Mouse (Mus musculus): ENCODE results near the gene Bco2. TPM values are rescaled to one million over a fixed set of nuclear protein-coding genes. Genes with fewer than 3 reads are reported as not detected.

Gene Bco2
- total RNA-seq, 2 experiments from 2014 or later, result not detected

Other genes with a start within 250 kb of the Bco2 start
- 298 and 373 TPM in 2 replicates for gene Rpl10-ps3, start 210.2 kb downstream of the Bco2 start, total RNA-seq (2015; ENCODE audit: low replicate concordance)
- gene Rpl10-ps3, start 210.2 kb downstream of the Bco2 start, total RNA-seq (2017; ENCODE audit: low replicate concordance), result 23.1 and 103 TPM in 2 replicates
- gene Plet1, start 60.7 kb downstream of the Bco2 start, total RNA-seq (2015; ENCODE audit: low replicate concordance), result not detected in 2 replicates
- not detected in 2 replicates for gene Plet1, start 60.7 kb downstream of the Bco2 start, total RNA-seq (2017; ENCODE audit: low replicate concordance)
- gene Pts, start 26.5 kb downstream of the Bco2 start, total RNA-seq (2015; ENCODE audit: low replicate concordance), result 37.3 and 40.0 TPM in 2 replicates
- 3.7 and 17.7 TPM in 2 replicates for gene Pts, start 26.5 kb downstream of the Bco2 start, total RNA-seq (2017; ENCODE audit: low replicate concordance)
- gene Il18, start 354 bp downstream of the Bco2 start, total RNA-seq (2015; ENCODE audit: low replicate concordance), result 10.8 and 13.8 TPM in 2 replicates
- 1.1 and 11.3 TPM in 2 replicates for gene Il18, start 354 bp downstream of the Bco2 start, total RNA-seq (2017; ENCODE audit: low replicate concordance)
- gene Tex12, start 6.1 kb upstream of the Bco2 start, total RNA-seq (2015; ENCODE audit: low replicate concordance), result not detected in 2 replicates
- not detected in 2 replicates for gene Tex12, start 6.1 kb upstream of the Bco2 start, total RNA-seq (2017; ENCODE audit: low replicate concordance)
- gene Sdhd, start 48.6 kb upstream of the Bco2 start, total RNA-seq (2015; ENCODE audit: low replicate concordance), result 79.6 and 82.2 TPM in 2 replicates
- 43.1 and 59.0 TPM in 2 replicates for gene Sdhd, start 48.6 kb upstream of the Bco2 start, total RNA-seq (2017; ENCODE audit: low replicate concordance)
- gene Timm8b, start 48.7 kb upstream of the Bco2 start, total RNA-seq (2015; ENCODE audit: low replicate concordance), result 29.6 and 98.1 TPM in 2 replicates
- gene Timm8b, start 48.7 kb upstream of the Bco2 start, total RNA-seq (2017; ENCODE audit: low replicate concordance), result 22.5 and 77.4 TPM in 2 replicates
- not detected in 2 replicates for gene Pih1d2, start 62.1 kb upstream of the Bco2 start, total RNA-seq (2015; ENCODE audit: low replicate concordance)
- gene Pih1d2, start 62.1 kb upstream of the Bco2 start, total RNA-seq (2017; ENCODE audit: low replicate concordance), result 0.64 TPM in 1 of 2 replicates, not detected in the other
- 11.3 and 16.9 TPM in 2 replicates for gene Nkapd1, start 62.3 kb upstream of the Bco2 start, total RNA-seq (2015; ENCODE audit: low replicate concordance)
- 7.2 and 11.9 TPM in 2 replicates for gene Nkapd1, start 62.3 kb upstream of the Bco2 start, total RNA-seq (2017; ENCODE audit: low replicate concordance)
- gene Dlat, start 104.6 kb upstream of the Bco2 start, total RNA-seq (2015; ENCODE audit: low replicate concordance), result 8.0 and 12.3 TPM in 2 replicates
- 6.9 and 15.3 TPM in 2 replicates for gene Dlat, start 104.6 kb upstream of the Bco2 start, total RNA-seq (2017; ENCODE audit: low replicate concordance)
- gene Dixdc1, start 184.3 kb upstream of the Bco2 start, total RNA-seq (2015; ENCODE audit: low replicate concordance), result not detected in 2 replicates
- gene Dixdc1, start 184.3 kb upstream of the Bco2 start, total RNA-seq (2017; ENCODE audit: low replicate concordance), result not detected in 2 replicates
- gene 2310030G06Rik, start 191.4 kb upstream of the Bco2 start, total RNA-seq (2015; ENCODE audit: low replicate concordance), result not detected in 2 replicates
- gene 2310030G06Rik, start 191.4 kb upstream of the Bco2 start, total RNA-seq (2017; ENCODE audit: low replicate concordance), result not detected in 2 replicates
- gene Cryab, start 196.1 kb upstream of the Bco2 start, total RNA-seq (2015; ENCODE audit: low replicate concordance), result not detected in 2 replicates
- not detected in 2 replicates for gene Cryab, start 196.1 kb upstream of the Bco2 start, total RNA-seq (2017; ENCODE audit: low replicate concordance)
- gene Hspb2, start 197.2 kb upstream of the Bco2 start, total RNA-seq (2015; ENCODE audit: low replicate concordance), result not detected in 2 replicates
- gene Hspb2, start 197.2 kb upstream of the Bco2 start, total RNA-seq (2017; ENCODE audit: low replicate concordance), result not detected in 2 replicates
- gene Fdxacb1, start 213.1 kb upstream of the Bco2 start, total RNA-seq (2015; ENCODE audit: low replicate concordance), result 7.9 and 8.0 TPM in 2 replicates
- gene Fdxacb1, start 213.1 kb upstream of the Bco2 start, total RNA-seq (2017; ENCODE audit: low replicate concordance), result 6.8 and 8.2 TPM in 2 replicates
- gene Alg9, start 219.8 kb upstream of the Bco2 start, total RNA-seq (2015; ENCODE audit: low replicate concordance), result 16.8 and 45.4 TPM in 2 replicates
- gene Alg9, start 219.8 kb upstream of the Bco2 start, total RNA-seq (2017; ENCODE audit: low replicate concordance), result 11.4 and 14.8 TPM in 2 replicates
- 28.1 and 38.2 TPM in 2 replicates for gene 1110032A03Rik, start 220.3 kb upstream of the Bco2 start, total RNA-seq (2015; ENCODE audit: low replicate concordance)
- gene 1110032A03Rik, start 220.3 kb upstream of the Bco2 start, total RNA-seq (2017; ENCODE audit: low replicate concordance), result 15.9 and 21.1 TPM in 2 replicates

Measured in erythroid progenitor cell, adult 5-6 weeks (primary cell).